ENCODE assay signal across 24 mouse cellular contexts in genomic region chr12:86938571-86938970, GRCm38 (mm10). TPM values are rescaled to one million over a fixed set of nuclear protein-coding genes. Genes with fewer than 3 reads are reported as not detected.
DNase-seq lines count a peak whose midpoint lies in the region; ATAC-seq and TF ChIP-seq lines count a peak whose summit lies in the region.
"Had no signal": no experiment of that assay in that cellular context is flagged by ENCODE, and none has a peak within 500 bp of the region (broad histone marks: within the 10 kb centered on the region; RNA-seq: fewer than 3 reads in every experiment).

No protein-coding gene starts in this region.

- intact Hi-C loops in heart, adult 2 months (cut with DNase I), result no loop called here

- WGBS in heart, adult 2 months, result 42% methylated on average over 9 of the region's 9 CpGs
- 62% methylated on average over 9 of the region's 9 CpGs for WGBS in heart, embryonic 11.5 days (ENCODE audit: insufficient replicate concordance)
- 75% methylated on average over 9 of the region's 9 CpGs for WGBS in kidney, embryonic 15.5 days

- H3K27me3 ChIP-seq in heart, adult 2 months (ENCODE audit: control insufficient read depth, insufficient read depth, low read length), result no peaks in the 10 kb centered on the region
- no peaks in the 10 kb centered on the region for H3K27me3 ChIP-seq in heart, embryonic 11.5 days (ENCODE audit: control insufficient read depth, insufficient read depth, low read length)
- 0 out of 2 replicates have a peak, but pooled peaks cover 2% of the 10 kb centered on the region for H3K27me3 ChIP-seq in kidney, embryonic 15.5 days
- no peaks in the 10 kb centered on the region for H3K27me3 ChIP-seq in E14TG2a.4 (ENCODE audit: insufficient read depth, low read length)
- H3K27me3 ChIP-seq: forebrain, embryonic 13.5 days; stomach, embryonic 15.5 days had no signal

- no peaks in the 10 kb centered on the region for H3K9me3 ChIP-seq in heart, embryonic 11.5 days (replicated peaks; ENCODE audit: control insufficient read depth, low read length)
- no peaks in the 10 kb centered on the region for H3K9me3 ChIP-seq in kidney, embryonic 15.5 days (replicated peaks)
- H3K9me3 ChIP-seq in E14TG2a.4 (ENCODE audit: low read length), result no peaks in the 10 kb centered on the region
- H3K9me3 ChIP-seq: forebrain, embryonic 13.5 days; stomach, embryonic 15.5 days had no signal

- H3K4me2 ChIP-seq in heart, embryonic 11.5 days, result no peak overlapping the region
- no peak overlapping the region for H3K4me2 ChIP-seq in kidney, embryonic 15.5 days
- H3K4me2 ChIP-seq: forebrain, embryonic 13.5 days; hindbrain, embryonic 14.5 days; liver, embryonic 11.5 days; lung, embryonic 14.5 days; stomach, embryonic 15.5 days had no signal

- TF ChIP-seq CTCF in heart, adult 2 months (IDR thresholded peaks at IDR 0.05), result no peak
- TF ChIP-seq CTCF in E14TG2a.4 (conservative IDR thresholded peaks at IDR 0.05; ENCODE audit: low read length), result no peak

- H3K27ac ChIP-seq in heart, adult 2 months, result peak overlapping the region; percentile 79
- H3K27ac ChIP-seq in heart, embryonic 11.5 days (ENCODE audit: low read depth, low read length), result no peak overlapping the region
- no peak overlapping the region for H3K27ac ChIP-seq in kidney, embryonic 15.5 days
- H3K27ac ChIP-seq: forebrain, embryonic 13.5 days; hindbrain, embryonic 14.5 days; kidney, postnatal 0 days; stomach, embryonic 15.5 days had no signal

- peak; percentile 46; the same call in 1 of the 2 replicates for TF ChIP-seq POLR2A in heart, adult 2 months (IDR thresholded peaks at IDR 0.05; ENCODE audit: insufficient read depth, low read depth, low read length)

- ATAC-seq in heart, embryonic 11.5 days (replicated peaks; ENCODE audit: insufficient number of reproducible peaks, low FRiP score, low TSS enrichment), result no peak
- ATAC-seq in kidney, embryonic 15.5 days (replicated peaks; ENCODE audit: low FRiP score), result no peak
- ATAC-seq in erythroblast, adult 5-6 weeks (replicated peaks; ENCODE audit: low FRiP score, poor library complexity, severe bottlenecking), result no peak
- ATAC-seq: forebrain, embryonic 13.5 days; midbrain, embryonic 16.5 days had no signal

- peak; percentile 93 for TF ChIP-seq EP300 in heart, adult 2 months (IDR thresholded peaks at IDR 0.05; ENCODE audit: insufficient read depth, low read depth, low read length)

- H3K4me3 ChIP-seq in heart, adult 2 months, result no peak overlapping the region
- H3K4me3 ChIP-seq in heart, embryonic 11.5 days (ENCODE audit: low read depth, low read length), result no peak overlapping the region
- H3K4me3 ChIP-seq in kidney, embryonic 15.5 days (replicated peaks), result no peak overlapping the region
- peak overlapping the region; percentile 17; the same call in 1 of the 2 replicates for H3K4me3 ChIP-seq in E14TG2a.4 (replicated peaks; ENCODE audit: low read length)
- H3K4me3 ChIP-seq: erythroblast, embryonic 14.5 days; forebrain, embryonic 13.5 days; stomach, embryonic 15.5 days had no signal

- H3K4me1 ChIP-seq in heart, adult 2 months (ENCODE audit: control insufficient read depth, insufficient read depth, low read length), result peaks cover 31% of the 10 kb centered on the region
- peaks cover 4% of the 10 kb centered on the region; the same call in 1 of the 2 replicates for H3K4me1 ChIP-seq in heart, embryonic 11.5 days (ENCODE audit: control insufficient read depth, insufficient read depth, low read length)
- 0 out of 2 replicates have a peak, but pooled peaks cover 2% of the 10 kb centered on the region for H3K4me1 ChIP-seq in kidney, embryonic 15.5 days
- peaks cover 89% of the 10 kb centered on the region for H3K4me1 ChIP-seq in E14TG2a.4 (replicated peaks; ENCODE audit: low read depth, low read length)
- H3K4me1 ChIP-seq: stomach, embryonic 15.5 days had no signal

- H3K36me3 ChIP-seq in heart, adult 2 months (ENCODE audit: control insufficient read depth, insufficient read depth, low read length), result peaks cover 22% of the 10 kb centered on the region
- H3K36me3 ChIP-seq in heart, embryonic 11.5 days (ENCODE audit: control insufficient read depth, insufficient read depth, low read length), result no peaks in the 10 kb centered on the region
- no peaks in the 10 kb centered on the region for H3K36me3 ChIP-seq in kidney, embryonic 15.5 days
- H3K36me3 ChIP-seq in E14TG2a.4 (ENCODE audit: insufficient read depth, low read length), result no peaks in the 10 kb centered on the region
- H3K36me3 ChIP-seq: stomach, embryonic 15.5 days had no signal

- DNase-seq in heart, adult 2 months, result peak in 1 of 2 experiments; percentile 72
- peak; percentile 34 to 81 for DNase-seq in kidney, postnatal 25 days
- DNase-seq in ZHBTc4 (ENCODE audit: low read depth, low spot score), result peak; percentile 35
- DNase-seq: adrenal gland, adult 8-10 months; B cell, adult 2 months; cerebellum, adult 9-10 months; lung, embryonic 14.5 days; right cerebral cortex, postnatal 14 days; thymus, adult 18-20 months had no signal

- H3K79me2 ChIP-seq in heart, adult 2 months (replicated peaks; ENCODE audit: control insufficient read depth, insufficient read depth, low read length), result no peaks in the 10 kb centered on the region

- no peak overlapping the region for H3K9ac ChIP-seq in heart, adult 2 months (ENCODE audit: low read depth, low read length)
- H3K9ac ChIP-seq in heart, embryonic 11.5 days (ENCODE audit: low read depth, low read length), result no peak overlapping the region
- H3K9ac ChIP-seq in kidney, embryonic 15.5 days, result no peak overlapping the region
- H3K9ac ChIP-seq: forebrain, embryonic 13.5 days; hindbrain, embryonic 14.5 days; lung, embryonic 14.5 days; stomach, embryonic 15.5 days had no signal

RNA-seq across cellular contexts. Expression of gene Cipc, which starts 8.3 kb away (rescaled TPM):
- 10 to 100 TPM; 43.8 to 45.1 TPM for total RNA-seq in heart, adult 2 months (2021)
- 34.1 and 39.6 TPM in 2 replicates for polyA plus RNA-seq in heart, adult 2 months (2012; rRNA removed)
- 26.7 and 31.0 TPM in 2 replicates for polyA plus RNA-seq in heart, embryonic 11.5 days (2014; fragmentation: Nextera tagmentation; extraction: Ambion mirVana)
- polyA plus RNA-seq in kidney, embryonic 15.5 days (2015; fragmentation: Nextera tagmentation; extraction: Ambion mirVana), result 20.9 and 22.7 TPM in 2 replicates
- total RNA-seq in erythroblast, adult 5-6 weeks (2015; ENCODE audit: low replicate concordance), result 4.8 and 7.1 TPM in 2 replicates
- 5.6 and 8.2 TPM in 2 replicates for total RNA-seq in erythroblast, adult 5-6 weeks (2017; ENCODE audit: low replicate concordance)

RNA-seq across cellular contexts. Expression of gene Zdhhc22, which starts 51.7 kb away (rescaled TPM):
- total RNA-seq in heart, adult 2 months (2021), result not detected
- polyA plus RNA-seq in heart, adult 2 months (2012; rRNA removed), result not detected in 2 replicates
- polyA plus RNA-seq in heart, embryonic 11.5 days (2014; fragmentation: Nextera tagmentation; extraction: Ambion mirVana), result 0.20 TPM in 1 of 2 replicates, not detected in the other
- 0.08 TPM in 1 of 2 replicates, not detected in the other for polyA plus RNA-seq in kidney, embryonic 15.5 days (2015; fragmentation: Nextera tagmentation; extraction: Ambion mirVana)
- total RNA-seq in erythroblast, adult 5-6 weeks (2015; ENCODE audit: low replicate concordance), result not detected in 2 replicates
- 0.43 TPM in 1 of 2 replicates, not detected in the other for total RNA-seq in erythroblast, adult 5-6 weeks (2017; ENCODE audit: low replicate concordance)
- total RNA-seq: gastrocnemius, postnatal 36 days; megakaryocyte-erythroid progenitor cell, adult 5-6 weeks; neutrophil, adult 5-6 weeks had no signal
- polyA plus RNA-seq: erythroblast, embryonic 14.5 days; heart, postnatal 0 days; lung, embryonic 14.5 days had no signal

RNA-seq across cellular contexts. Expression of gene Irf2bpl, which starts 54.0 kb away (rescaled TPM):
- 10 to 100 TPM; 32.6 to 36.9 TPM for total RNA-seq in heart, adult 2 months (2021)
- 15.6 and 20.1 TPM in 2 replicates for polyA plus RNA-seq in heart, adult 2 months (2012; rRNA removed)
- polyA plus RNA-seq in heart, embryonic 11.5 days (2014; fragmentation: Nextera tagmentation; extraction: Ambion mirVana), result 18.9 and 26.9 TPM in 2 replicates
- polyA plus RNA-seq in kidney, embryonic 15.5 days (2015; fragmentation: Nextera tagmentation; extraction: Ambion mirVana), result 40.7 and 43.9 TPM in 2 replicates
- 0.21 and 0.77 TPM in 2 replicates for total RNA-seq in erythroblast, adult 5-6 weeks (2015; ENCODE audit: low replicate concordance)
- 0.42 TPM in 1 of 2 replicates, not detected in the other for total RNA-seq in erythroblast, adult 5-6 weeks (2017; ENCODE audit: low replicate concordance)
